Mouse (Mus musculus): ENCODE measurements at regions not wholly inside any gene's neighbourhood (a gene's known extent, or its start where the extent isn't known, plus 50 kb on each side); places are given as distances from the start of the nearest gene placed in this dataset.

GRCm38 (mm10) chr17:68057264-68057663, 53.3 kb upstream of the Arhgap28 start:
- DNase-seq (ENCODE audit: low spot score in 2 of 2): no peak

- no peak for DNase-seq (ENCODE audit: low spot score in 2 of 2)
Measured at GRCm38 (mm10) chr17:68060455-68060854, 56.5 kb upstream of the Arhgap28 start.

- DNase-seq (ENCODE audit: low spot score in 2 of 2): no peak
Measured at GRCm38 (mm10) chr17:68065751-68066150, 61.8 kb upstream of the Arhgap28 start.

- DNase-seq (ENCODE audit: low spot score in 2 of 2): no peak
Measured at GRCm38 (mm10) chr17:68066204-68066603, 62.3 kb upstream of the Arhgap28 start.

GRCm38 (mm10) chr17:68069008-68069407, 65.1 kb upstream of the Arhgap28 start:
- no peak for DNase-seq (ENCODE audit: low spot score in 2 of 2)

GRCm38 (mm10) chr17:68069484-68069883, 65.6 kb upstream of the Arhgap28 start:
- no peak for DNase-seq (ENCODE audit: low spot score in 2 of 2)

GRCm38 (mm10) chr17:68071472-68071871, 67.6 kb upstream of the Arhgap28 start:
- DNase-seq (ENCODE audit: low spot score in 2 of 2): no peak

GRCm38 (mm10) chr17:68075712-68076111, 71.8 kb upstream of the Arhgap28 start:
- peak in 1 of 2 experiments; percentile 15 for DNase-seq (ENCODE audit: low spot score in 2 of 2)

- no peak for DNase-seq (ENCODE audit: low spot score in 2 of 2)
Measured at GRCm38 (mm10) chr17:68078709-68079108, 74.8 kb upstream of the Arhgap28 start.

- no peak for DNase-seq (ENCODE audit: low spot score in 2 of 2)
Measured at GRCm38 (mm10) chr17:68084446-68084845, 80.5 kb upstream of the Arhgap28 start.

GRCm38 (mm10) chr17:68087149-68087548, 83.2 kb upstream of the Arhgap28 start:
- DNase-seq (ENCODE audit: low spot score in 2 of 2): no peak

- no peak for DNase-seq (ENCODE audit: low spot score in 2 of 2)
Measured at GRCm38 (mm10) chr17:68089179-68089578, 85.3 kb upstream of the Arhgap28 start.

GRCm38 (mm10) chr17:68089830-68090229, 85.9 kb upstream of the Arhgap28 start:
- no peak for DNase-seq (ENCODE audit: low spot score in 2 of 2)

GRCm38 (mm10) chr17:68096982-68097381, 93.1 kb upstream of the Arhgap28 start:
- DNase-seq (ENCODE audit: low spot score in 2 of 2): no peak

- no peak for DNase-seq (ENCODE audit: low spot score in 2 of 2)
Measured at GRCm38 (mm10) chr17:68097436-68097835, 93.5 kb upstream of the Arhgap28 start.

- DNase-seq (ENCODE audit: low spot score in 2 of 2): no peak
Measured at GRCm38 (mm10) chr17:68100093-68100492, 96.2 kb upstream of the Arhgap28 start.

GRCm38 (mm10) chr17:68103346-68103745, 99.4 kb upstream of the Arhgap28 start:
- DNase-seq (ENCODE audit: low spot score in 2 of 2): no peak

GRCm38 (mm10) chr17:68106366-68106765, 102.4 kb upstream of the Arhgap28 start:
- DNase-seq (ENCODE audit: low spot score in 2 of 2): no peak

- no peak for DNase-seq (ENCODE audit: low spot score in 2 of 2)
Measured at GRCm38 (mm10) chr17:68107875-68108274, 104.0 kb upstream of the Arhgap28 start.

GRCm38 (mm10) chr17:68111834-68112473, 108.0 kb upstream of the Arhgap28 start:
- no peak for DNase-seq (ENCODE audit: low spot score in 2 of 2)

- DNase-seq (ENCODE audit: low spot score in 2 of 2): no peak
Measured at GRCm38 (mm10) chr17:68112763-68113330, 108.9 kb upstream of the Arhgap28 start.

GRCm38 (mm10) chr17:68115599-68115998, 111.7 kb upstream of the Arhgap28 start:
- no peak for DNase-seq (ENCODE audit: low spot score in 2 of 2)

GRCm38 (mm10) chr17:68119055-68119698, 115.3 kb upstream of the Arhgap28 start:
- no peak for DNase-seq (ENCODE audit: low spot score in 2 of 2)
